Mouse (Mus musculus) heart, embryonic 13.5 days (tissue): Measurements from ENCODE around the gene Nphs1. TPM values are rescaled to one million over a fixed set of nuclear protein-coding genes. Genes with fewer than 3 reads are reported as not detected.

Experiments
- ATAC-seq: fragments of 200-750 bp; cut with Nextera tagmentation; 2 replicates; pipeline ENCODE4 v1.8.0; 2017; ENCODE audit warnings: moderate TSS enrichment; ENCODE audit not compliant: insufficient number of reproducible peaks, low FRiP score, low TSS enrichment; ENCODE audit errors: extremely low read depth
- H3K27ac ChIP-seq: fragments of 300-500 bp; sonication (generic); replicated peaks from 2 replicates; pipeline ENCODE4 v1.5.1; 2015; ENCODE audit warnings: moderate library complexity, mild to moderate bottlenecking, inconsistent platforms
- H3K27me3 ChIP-seq: fragments of 300-500 bp; sonication (generic); replicated peaks from 2 replicates; pipeline ENCODE4 v1.6.1; 2015; ENCODE audit warnings: mild to moderate bottlenecking, inconsistent platforms
- H3K36me3 ChIP-seq: fragments of 300-500 bp; sonication (generic); 2 replicates; pipeline ENCODE4 v1.6.1; 2015; ENCODE audit warnings: mild to moderate bottlenecking, inconsistent platforms
- H3K4me1 ChIP-seq: fragments of 300-500 bp; sonication (generic); 2 replicates; pipeline ENCODE4 v1.6.1; 2015; ENCODE audit warnings: inconsistent platforms
- H3K4me2 ChIP-seq: fragments of 300-500 bp; sonication (generic); 2 replicates; pipeline ENCODE4 v1.6.1; 2015; ENCODE audit warnings: inconsistent platforms, mild to moderate bottlenecking, moderate library complexity
- H3K4me3 ChIP-seq: fragments of 300-500 bp; sonication (generic); 2 replicates; pipeline ENCODE4 v1.5.1; 2015; ENCODE audit warnings: moderate library complexity, mild to moderate bottlenecking, inconsistent platforms
- H3K9ac ChIP-seq: fragments of 300-500 bp; sonication (generic); 2 replicates; pipeline ENCODE4 v1.6.1; 2015; ENCODE audit warnings: inconsistent platforms, mild to moderate bottlenecking, moderate library complexity
- H3K9me3 ChIP-seq: fragments of 300-500 bp; sonication (generic); 2 replicates; pipeline ENCODE4 v1.6.1; 2016; ENCODE audit warnings: inconsistent platforms
- WGBS: fragments of 180-500 bp; shearing (Covaris S2); methylation state at CpG from one replicate; pipeline ENCODE4 v1.1.7; 2015; ENCODE audit warnings: mixed read lengths; 5-methylcytosine and 5-hydroxymethylcytosine counted together
- polyA plus RNA-seq: library from polyadenylated mRNA; unstranded; fragments of >200 nt; fragmentation: Nextera tagmentation; extraction: Ambion mirVana; gene quantifications from 2 replicates; pipeline ENCODE4 v1.2.1, GENCODE M21; 2015

Nphs1 gene
- polyA plus RNA-seq, 1 experiment from 2014 or later = 0.12 TPM

DNA sequence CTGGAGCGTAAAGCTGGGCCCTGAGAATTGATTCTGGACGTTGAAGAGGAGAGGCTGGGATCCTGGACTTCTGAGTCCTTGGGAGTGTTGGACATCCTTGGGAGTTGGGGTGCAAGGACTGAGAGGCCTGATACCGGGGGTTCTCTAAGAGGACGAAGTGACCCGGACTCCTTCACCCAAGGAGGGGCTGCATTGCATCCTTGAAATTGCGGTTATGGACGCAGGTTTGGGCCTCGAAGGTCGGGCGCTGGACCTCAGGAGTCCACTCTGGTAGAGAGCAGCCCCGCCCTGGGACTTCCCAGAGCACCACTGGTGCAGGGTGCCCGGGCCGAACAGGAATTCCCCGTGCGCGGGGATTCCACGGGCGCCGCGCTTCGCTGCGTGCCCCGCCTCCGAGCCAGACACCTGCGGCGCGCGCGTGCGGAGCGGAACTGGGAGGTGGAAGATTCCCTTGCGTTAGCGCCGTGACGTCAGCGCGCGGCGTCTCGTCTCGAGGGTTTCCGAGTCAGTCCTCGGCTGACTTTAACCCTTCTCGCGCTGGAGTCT is 36.2 kb upstream of the Nphs1 start:
- peak overlapping the region; percentile 54 for H3K4me3 ChIP-seq
- peak overlapping the region; percentile 62 for H3K27ac ChIP-seq
- peaks cover 31% of the 10 kb centered on the region for H3K27me3 ChIP-seq
- H3K9ac ChIP-seq = peak overlapping the region; percentile 77
- peak; percentile 32; the same call in 1 of the 2 replicates for ATAC-seq
- peaks cover 24% of the 10 kb centered on the region for H3K36me3 ChIP-seq
- H3K4me1 ChIP-seq = peaks cover 17% of the 10 kb centered on the region
- WGBS = under 1% methylated on average over 45 of the region's 45 CpGs
- peaks cover 7% of the 10 kb centered on the region for H3K9me3 ChIP-seq
- H3K4me2 ChIP-seq = peak overlapping the region; percentile 75

GRCm38 (mm10) chr7:30422560-30422959 is 35.6 kb upstream of the Nphs1 start:
- WGBS = 8% methylated on average over 9 of the region's 9 CpGs

GRCm38 (mm10) chr7:30423071-30423641 is 35.0 kb upstream of the Nphs1 start:
- peaks cover 7% of the 10 kb centered on the region for H3K9me3 ChIP-seq
- WGBS = 29% methylated on average over 23 of the region's 23 CpGs
- H3K36me3 ChIP-seq = peaks cover 35% of the 10 kb centered on the region
- peak overlapping the region; percentile 77 for H3K9ac ChIP-seq
- peak overlapping the region; percentile 75 for H3K4me2 ChIP-seq
- peaks cover 31% of the 10 kb centered on the region for H3K27me3 ChIP-seq
- peak overlapping the region; percentile 62; the same call in 1 of the 2 replicates for H3K27ac ChIP-seq
- peak overlapping the region; percentile 54 for H3K4me3 ChIP-seq
- ATAC-seq = no peak
- peaks cover 17% of the 10 kb centered on the region for H3K4me1 ChIP-seq

More at GRCm38 (mm10) chr7:30422560-30422959, 35.6 kb upstream of the Nphs1 start:
- Histone ChIP-seq H3K9ac (peak overlapping the region; percentile 77), H3K4me1 (peaks cover 17% of the 10 kb centered on the region), H3K27me3 (peaks cover 31% of the 10 kb centered on the region), H3K9me3 (peaks cover 7% of the 10 kb centered on the region), H3K27ac (peak overlapping the region; percentile 62), H3K4me3 (peak overlapping the region; percentile 54), H3K36me3 (peaks cover 29% of the 10 kb centered on the region), H3K4me2 (peak overlapping the region; percentile 75)
- ATAC-seq = no peak

DNA sequence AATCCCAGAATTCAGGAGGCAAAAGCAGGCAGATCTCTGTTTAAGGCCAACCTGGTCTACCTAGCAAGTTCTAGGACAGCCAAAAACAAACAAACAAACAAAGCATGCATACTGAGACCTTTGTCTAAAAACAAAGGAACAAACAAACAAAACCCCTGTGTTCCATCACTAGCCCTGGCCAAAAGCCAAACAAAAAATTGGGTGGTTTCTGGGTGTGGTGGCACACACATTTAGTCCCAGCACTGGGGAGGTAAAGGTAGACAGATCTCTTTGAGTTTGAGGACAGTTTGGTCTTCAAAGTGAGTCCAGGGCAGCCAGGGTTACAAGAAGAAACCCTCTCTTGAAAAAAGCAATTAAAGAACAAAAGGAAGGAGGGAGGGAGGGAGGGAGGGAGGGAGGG is 28.8 kb upstream of the Nphs1 start:
- Histone ChIP-seq H3K4me3 (no peak overlapping the region), H3K4me1 (no peaks in the 10 kb centered on the region), H3K4me2 (no peak overlapping the region), H3K9ac (no peak overlapping the region), H3K36me3 (peaks cover 34% of the 10 kb centered on the region), H3K9me3 (no peaks in the 10 kb centered on the region), H3K27me3 (no peaks in the 10 kb centered on the region; the same call in none of the 2 replicates), H3K27ac (no peak overlapping the region)
- no peak for ATAC-seq

DNA sequence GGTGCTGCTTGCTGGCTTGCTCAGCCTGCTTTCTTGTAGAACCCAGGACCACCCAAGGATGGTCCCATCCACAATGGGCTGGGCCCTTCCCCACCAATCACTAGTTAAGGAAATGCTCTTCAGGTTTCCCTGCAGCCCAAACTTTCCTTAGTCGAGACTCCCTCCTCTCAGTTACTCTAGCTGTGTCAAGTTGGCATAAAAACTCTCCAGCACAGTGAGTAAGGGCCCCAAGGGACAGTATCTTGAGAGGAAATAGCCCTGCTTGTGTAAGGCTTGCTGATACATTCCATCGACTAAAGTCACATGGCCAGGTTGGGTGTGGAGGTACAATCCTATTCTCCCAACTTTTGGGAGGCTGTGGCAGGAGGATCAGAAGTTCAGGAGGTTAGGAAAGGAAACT is 27.9 kb upstream of the Nphs1 start:
- no peak overlapping the region for H3K4me3 ChIP-seq
- H3K9ac ChIP-seq = no peak overlapping the region
- no peaks in the 10 kb centered on the region for H3K9me3 ChIP-seq
- peaks cover 27% of the 10 kb centered on the region for H3K36me3 ChIP-seq
- H3K4me1 ChIP-seq = no peaks in the 10 kb centered on the region
- no peak overlapping the region for H3K27ac ChIP-seq
- ATAC-seq = no peak
- peaks cover 7% of the 10 kb centered on the region for H3K27me3 ChIP-seq
- 24% methylated on average over 2 of the region's 2 CpGs for WGBS
- no peak overlapping the region for H3K4me2 ChIP-seq

- H3K4me3 ChIP-seq = no peak overlapping the region
- ATAC-seq = no peak
- peaks cover 23% of the 10 kb centered on the region for H3K27me3 ChIP-seq
- no peaks in the 10 kb centered on the region for H3K4me1 ChIP-seq
- H3K9me3 ChIP-seq = no peaks in the 10 kb centered on the region
- H3K36me3 ChIP-seq = peaks cover 18% of the 10 kb centered on the region
- 12% methylated on average over 3 of the region's 3 CpGs for WGBS
- H3K27ac ChIP-seq = no peak overlapping the region
- H3K4me2 ChIP-seq = no peak overlapping the region
- H3K9ac ChIP-seq = no peak overlapping the region
Observed at GRCm38 (mm10) chr7:30431793-30432192, 26.3 kb upstream of the Nphs1 start.

DNA sequence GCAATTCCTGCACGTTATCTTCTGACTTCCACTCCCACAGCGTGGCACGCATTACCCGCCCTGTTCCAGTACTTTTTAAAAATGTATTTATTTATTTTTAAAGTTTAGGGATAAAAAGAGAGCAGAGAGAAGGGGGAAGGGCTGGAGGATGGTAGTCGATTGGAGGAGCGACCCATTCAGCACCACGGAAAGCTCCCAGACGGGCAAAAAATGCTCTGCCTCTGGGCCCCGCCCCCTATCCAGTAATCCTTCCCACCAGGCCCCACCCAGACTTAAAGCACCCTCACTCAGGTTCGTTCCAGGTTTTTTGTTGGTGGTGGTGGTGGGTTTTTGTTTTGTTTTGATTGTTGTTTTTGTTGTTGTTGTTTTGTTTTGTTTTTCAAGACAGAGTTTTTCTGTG is 23.9 kb upstream of the Nphs1 start:
- H3K27ac ChIP-seq = no peak overlapping the region
- no peak overlapping the region for H3K4me3 ChIP-seq
- no peaks in the 10 kb centered on the region for H3K4me1 ChIP-seq
- 2% methylated on average over 10 of the region's 10 CpGs for WGBS
- no peaks in the 10 kb centered on the region for H3K9me3 ChIP-seq
- H3K9ac ChIP-seq = no peak overlapping the region
- peaks cover 43% of the 10 kb centered on the region for H3K27me3 ChIP-seq
- H3K36me3 ChIP-seq = peaks cover 4% of the 10 kb centered on the region; the same call in 1 of the 2 replicates
- ATAC-seq = no peak
- no peak overlapping the region for H3K4me2 ChIP-seq

GRCm38 (mm10) chr7:30434701-30435100 is 23.4 kb upstream of the Nphs1 start:
- 60% methylated on average over 10 of the region's 10 CpGs for WGBS

GRCm38 (mm10) chr7:30435156-30435555 is 23.0 kb upstream of the Nphs1 start:
- H3K4me2 ChIP-seq = no peak overlapping the region
- H3K27ac ChIP-seq = no peak overlapping the region
- WGBS = 33% methylated on average over 9 of the region's 9 CpGs
- H3K9ac ChIP-seq = no peak overlapping the region
- no peaks in the 10 kb centered on the region for H3K4me1 ChIP-seq
- peaks cover 4% of the 10 kb centered on the region; the same call in 1 of the 2 replicates for H3K36me3 ChIP-seq
- no peak overlapping the region for H3K4me3 ChIP-seq
- H3K27me3 ChIP-seq = peaks cover 51% of the 10 kb centered on the region
- no peak for ATAC-seq
- no peaks in the 10 kb centered on the region for H3K9me3 ChIP-seq

More at GRCm38 (mm10) chr7:30434701-30435100, 23.4 kb upstream of the Nphs1 start:
- peaks cover 4% of the 10 kb centered on the region; the same call in 1 of the 2 replicates for H3K36me3 ChIP-seq
- no peak for ATAC-seq
- no peak overlapping the region for H3K9ac ChIP-seq
- no peak overlapping the region for H3K27ac ChIP-seq
- no peaks in the 10 kb centered on the region for H3K9me3 ChIP-seq
- H3K4me2 ChIP-seq = no peak overlapping the region
- H3K4me1 ChIP-seq = no peaks in the 10 kb centered on the region
- H3K27me3 ChIP-seq = peaks cover 46% of the 10 kb centered on the region
- no peak overlapping the region for H3K4me3 ChIP-seq

GRCm38 (mm10) chr7:30436879-30437278 is 21.2 kb upstream of the Nphs1 start:
- ATAC-seq = no peak
- Histone ChIP-seq H3K36me3 (peaks cover 4% of the 10 kb centered on the region; the same call in 1 of the 2 replicates), H3K4me1 (no peaks in the 10 kb centered on the region), H3K27me3 (peaks cover 62% of the 10 kb centered on the region), H3K4me2 (no peak overlapping the region), H3K4me3 (no peak overlapping the region), H3K9me3 (no peaks in the 10 kb centered on the region), H3K9ac (no peak overlapping the region), H3K27ac (no peak overlapping the region)
- WGBS = 18% methylated on average over 10 of the region's 10 CpGs

- Histone ChIP-seq H3K4me2 (no peak overlapping the region), H3K9me3 (no peaks in the 10 kb centered on the region), H3K27ac (no peak overlapping the region), H3K36me3 (peaks cover 4% of the 10 kb centered on the region; the same call in 1 of the 2 replicates), H3K27me3 (peaks cover 89% of the 10 kb centered on the region), H3K4me1 (peaks cover 9% of the 10 kb centered on the region), H3K4me3 (no peak overlapping the region), H3K9ac (no peak overlapping the region)
- no peak for ATAC-seq
- WGBS = 68% methylated on average over 13 of the region's 13 CpGs
Observed at GRCm38 (mm10) chr7:30439734-30440133, 18.4 kb upstream of the Nphs1 start.

DNA sequence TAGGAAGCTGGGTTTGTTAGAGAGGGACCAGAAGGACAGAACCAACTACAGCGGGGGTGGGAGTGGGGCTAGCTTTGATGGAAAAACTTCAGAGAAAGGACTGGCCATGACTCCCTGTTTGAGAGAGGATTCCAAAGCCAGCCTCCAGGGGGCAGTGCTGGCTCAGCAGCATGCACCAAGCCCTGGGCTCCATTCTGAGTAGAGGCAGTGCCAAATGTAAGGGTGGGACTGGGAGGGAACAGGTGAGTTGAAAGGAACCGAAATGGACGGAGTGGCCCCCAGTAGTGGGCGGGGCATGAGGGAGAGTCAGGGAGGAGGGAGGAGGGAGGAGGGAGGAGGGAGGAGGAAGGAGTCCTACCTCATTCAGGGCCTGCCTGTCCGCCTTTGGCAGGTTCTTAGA is 17.4 kb upstream of the Nphs1 start:
- H3K27me3 ChIP-seq = peaks cover 89% of the 10 kb centered on the region
- H3K9ac ChIP-seq = no peak overlapping the region
- H3K4me3 ChIP-seq = no peak overlapping the region
- no peaks in the 10 kb centered on the region for H3K9me3 ChIP-seq
- peaks cover 17% of the 10 kb centered on the region for H3K4me1 ChIP-seq
- H3K4me2 ChIP-seq = no peak overlapping the region
- 24% methylated on average over 4 of the region's 5 CpGs for WGBS
- ATAC-seq = no peak
- no peak overlapping the region for H3K27ac ChIP-seq
- H3K36me3 ChIP-seq = peaks cover 4% of the 10 kb centered on the region; the same call in 1 of the 2 replicates
